In the genomic region with DNA sequence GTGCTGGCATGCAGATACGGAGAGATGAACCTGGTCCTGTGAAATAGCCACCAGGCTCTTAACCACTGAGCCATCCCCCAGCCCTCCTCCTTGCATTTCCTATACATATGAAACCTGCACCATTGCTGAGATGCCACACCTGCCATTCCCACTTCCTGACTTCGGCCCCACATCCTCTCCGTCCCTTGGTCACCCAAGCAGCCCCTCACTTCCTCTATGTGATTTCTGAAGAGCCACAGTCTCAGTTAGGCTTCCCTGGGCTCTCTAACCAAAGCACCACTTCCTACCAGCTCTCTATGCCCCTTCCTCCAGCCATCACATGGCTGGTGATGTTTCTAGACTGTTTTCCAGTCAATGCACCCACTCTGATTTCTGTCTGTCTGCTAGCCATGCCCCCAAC, we compare ENCODE assay signal across 14 mouse cellular contexts. TPM values are rescaled to one million over a fixed set of nuclear protein-coding genes. Genes with fewer than 3 reads are reported as not detected.
"Had no signal": no experiment of that assay in that cellular context is flagged by ENCODE, and none has a peak within 500 bp of the region (broad histone marks: within the 10 kb centered on the region; RNA-seq: fewer than 3 reads in every experiment).

No protein-coding gene starts in this region.

- H3K4me1 ChIP-seq: liver, embryonic 13.5 days had no signal

- H3K4me3 ChIP-seq: kidney, embryonic 15.5 days; liver, embryonic 13.5 days had no signal

- H3K27ac ChIP-seq: kidney, embryonic 15.5 days; liver, embryonic 13.5 days; macrophage had no signal

- DNase-seq: kidney, adult 8-10 months; kidney, postnatal 10 days; kidney, postnatal 36 days; liver, embryonic 13.5 days; lung, embryonic 14.5 days; midbrain, embryonic 14.5 days; right cerebral cortex, postnatal 25 days; spleen, adult 18-20 months; thymus, adult 2 months; thymus, postnatal 14 days; thymus, postnatal 4 days had no signal

- H3K36me3 ChIP-seq: kidney, embryonic 15.5 days; liver, embryonic 13.5 days had no signal

- H3K27me3 ChIP-seq: kidney, embryonic 15.5 days; liver, embryonic 13.5 days had no signal

- ATAC-seq: lung, postnatal 0 days had no signal

RNA-seq across cellular contexts. Expression of gene Rasl11b, which starts 28.4 kb away (rescaled TPM):
- polyA plus RNA-seq: macrophage had no signal
